Mouse (Mus musculus) frontal cortex, adult 2 months (tissue): ENCODE data around the gene Met. TPM values are rescaled to one million over a fixed set of nuclear protein-coding genes. Genes with fewer than 3 reads are reported as not detected.

Experiments used
- DNase-seq, 2 experiments: peaks; one replicate each; pipeline ENCODE4 v3.0.0; 2022; ENCODE audit warnings: low spot score in 1 of 2; ENCODE audit errors: extremely low spot score in 1 of 2
- polyA plus RNA-seq: library from polyadenylated mRNA; depleted of rRNA; stranded (reverse); fragments of >200 nt; gene quantifications from 2 replicates; pipeline ENCODE4 v1.2.3, GENCODE M21; 2012; rRNA removed

Met gene
- polyA plus RNA-seq, 1 experiment: 3.5 TPM

- no peak for DNase-seq
These were observed 132.3 kb downstream of the Met start for GRCm38 (mm10) chr6:17595712-17596462.

GRCm38 (mm10) chr6:17599373-17599772, 135.8 kb downstream of the Met start:
- DNase-seq: no peak

- no peak for DNase-seq
These were observed 137.9 kb downstream of the Met start for GRCm38 (mm10) chr6:17601526-17601925.

- DNase-seq: no peak
These were observed 143.3 kb downstream of the Met start for GRCm38 (mm10) chr6:17606915-17607314.

GRCm38 (mm10) chr6:17611352-17612010, 147.9 kb downstream of the Met start:
- no peak for DNase-seq

- no peak for DNase-seq
These were observed 149.1 kb downstream of the Met start for GRCm38 (mm10) chr6:17612652-17613051.

GRCm38 (mm10) chr6:17620823-17621222, 157.2 kb downstream of the Met start:
- DNase-seq: no peak

- no peak for DNase-seq
These were observed 157.8 kb downstream of the Met start for GRCm38 (mm10) chr6:17621436-17621835.

Other genes with a start within 250 kb of the Met start
- 22.5 and 29.9 TPM in 2 replicates for gene Cav2, start 182.6 kb upstream of the Met start, polyA plus RNA-seq
- 27.3 and 29.5 TPM in 2 replicates for gene Cav1, start 157.5 kb upstream of the Met start, polyA plus RNA-seq
- gene Capza2, start 172.4 kb downstream of the Met start, polyA plus RNA-seq: 151 and 174 TPM in 2 replicates
- gene St7, start 229.1 kb downstream of the Met start, polyA plus RNA-seq: 27.1 and 28.4 TPM in 2 replicates